Mouse (Mus musculus): Measurements from ENCODE around the gene 1700034J05Rik. TPM values are rescaled to one million over a fixed set of nuclear protein-coding genes. Genes with fewer than 3 reads are reported as not detected.

The 1700034J05Rik gene
- polyA plus RNA-seq, 1 experiment = 0.02 TPM

DNA sequence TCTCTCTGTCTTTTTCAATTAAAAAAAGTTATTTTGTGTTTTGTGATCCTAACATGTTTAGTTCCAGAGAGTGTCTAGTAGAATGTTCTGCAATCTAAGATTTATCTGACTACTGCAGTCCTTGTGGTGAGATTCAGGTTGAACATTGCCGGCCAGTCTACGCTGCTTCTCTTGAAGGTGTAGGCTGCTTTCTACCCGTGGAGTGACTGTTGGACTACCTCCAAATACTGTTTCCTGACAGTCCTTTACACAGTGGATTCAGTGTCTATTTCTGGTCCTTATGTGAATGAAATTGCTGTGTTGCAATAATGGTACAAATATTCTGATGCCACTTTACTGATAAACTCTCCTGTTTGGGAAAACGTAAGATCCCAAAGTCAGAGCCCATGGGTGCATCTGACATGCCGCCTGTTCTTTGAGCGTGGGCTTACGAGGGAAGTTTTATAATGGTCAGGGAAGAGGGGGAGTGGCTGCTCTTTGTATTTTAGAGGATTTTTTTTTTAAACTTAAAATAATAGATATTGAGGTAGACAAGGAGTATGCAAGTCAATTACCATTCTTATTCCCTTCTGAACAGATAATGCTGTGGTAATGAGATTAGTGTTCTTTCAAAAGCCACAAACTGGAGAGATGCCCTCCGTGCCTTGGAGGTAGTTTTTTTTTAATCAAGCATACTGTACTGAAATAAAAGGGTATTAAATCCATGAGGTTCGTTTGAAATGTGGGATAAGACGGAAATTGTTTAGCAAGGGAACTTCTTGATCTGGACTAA lies 4.4 kb downstream of the 1700034J05Rik start:
- no peak overlapping the region for H3ac ChIP-seq (ENCODE audit: control insufficient read depth, insufficient read length)
- H3K27me3 ChIP-seq (ENCODE audit: control insufficient read depth, insufficient read depth, insufficient read length) = no peaks in the 10 kb centered on the region
- H3K4me2 ChIP-seq (ENCODE audit: low read depth) = peak overlapping the region; percentile 57
- H3K4me3 ChIP-seq = no peak overlapping the region
- no peak for TF ChIP-seq TCF3 (IDR thresholded peaks at IDR 0.05; ENCODE audit: insufficient read length, low read depth)
- TF ChIP-seq POLR2AphosphoS2 (IDR thresholded peaks at IDR 0.05; ENCODE audit: insufficient read length, low read depth) = no peak
- no peak for TF ChIP-seq POLR2A (IDR thresholded peaks at IDR 0.05; ENCODE audit: insufficient read length, low read depth)
- no peak for TF ChIP-seq REST (IDR thresholded peaks at IDR 0.05; ENCODE audit: insufficient read depth, insufficient read length)
- no peak for TF ChIP-seq USF1 (IDR thresholded peaks at IDR 0.05; ENCODE audit: low read depth)
- TF ChIP-seq MAX (IDR thresholded peaks at IDR 0.05; ENCODE audit: low read depth) = no peak
- no peak for TF ChIP-seq SRF (IDR thresholded peaks at IDR 0.05; ENCODE audit: control insufficient read depth, insufficient read length, low read depth)
- TF ChIP-seq MYOD1 (IDR thresholded peaks at IDR 0.05; ENCODE audit: control insufficient read depth in 1 of 3, insufficient read length in 2 of 3, low read depth in 2 of 3) = no peak
- no peak for TF ChIP-seq E2F4 (IDR thresholded peaks at IDR 0.05; ENCODE audit: insufficient read depth)
- H3K36me3 ChIP-seq (ENCODE audit: control insufficient read depth, insufficient read depth) = no peaks in the 10 kb centered on the region
- peaks cover 95% of the 10 kb centered on the region for H3K79me2 ChIP-seq (ENCODE audit: control insufficient read depth, insufficient read depth)

DNA sequence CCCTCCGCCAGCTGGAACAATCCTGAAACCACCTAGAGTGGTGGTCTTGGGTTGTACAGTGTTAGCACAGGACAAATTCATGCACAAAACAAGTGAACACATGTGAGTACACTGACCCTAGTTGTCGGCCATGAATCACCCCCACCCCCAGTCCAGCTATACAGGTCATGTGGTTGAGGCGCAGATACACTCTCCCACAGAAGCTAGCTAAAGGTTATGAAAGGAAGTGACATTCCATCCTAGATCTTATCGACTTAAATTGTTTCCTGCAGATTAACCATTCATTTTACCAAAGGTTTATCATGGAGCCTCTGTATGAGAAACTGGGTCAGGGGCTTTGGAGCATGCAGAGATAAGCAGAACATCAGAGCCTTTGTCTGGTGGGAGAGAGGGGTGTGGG lies 7.0 kb downstream of the 1700034J05Rik start:
- Histone ChIP-seq H3K4me2 (ENCODE audit: low read depth) (no peak overlapping the region), H3K79me2 (ENCODE audit: control insufficient read depth, insufficient read depth) (peaks cover 95% of the 10 kb centered on the region), H3ac (ENCODE audit: control insufficient read depth, insufficient read length) (no peak overlapping the region), H3K4me3 (no peak overlapping the region), H3K36me3 (ENCODE audit: control insufficient read depth, insufficient read depth) (no peaks in the 10 kb centered on the region), H3K27me3 (ENCODE audit: control insufficient read depth, insufficient read depth, insufficient read length) (no peaks in the 10 kb centered on the region)
- TF ChIP-seq POLR2AphosphoS2 (IDR thresholded peaks at IDR 0.05; ENCODE audit: insufficient read length, low read depth) = no peak
- TF ChIP-seq REST (IDR thresholded peaks at IDR 0.05; ENCODE audit: insufficient read depth, insufficient read length) = no peak
- no peak for TF ChIP-seq MYOG (IDR thresholded peaks at IDR 0.05; ENCODE audit: control insufficient read depth in 1 of 3, insufficient read depth in 1 of 3, insufficient read length in 2 of 3, low read depth in 2 of 3)

DNA sequence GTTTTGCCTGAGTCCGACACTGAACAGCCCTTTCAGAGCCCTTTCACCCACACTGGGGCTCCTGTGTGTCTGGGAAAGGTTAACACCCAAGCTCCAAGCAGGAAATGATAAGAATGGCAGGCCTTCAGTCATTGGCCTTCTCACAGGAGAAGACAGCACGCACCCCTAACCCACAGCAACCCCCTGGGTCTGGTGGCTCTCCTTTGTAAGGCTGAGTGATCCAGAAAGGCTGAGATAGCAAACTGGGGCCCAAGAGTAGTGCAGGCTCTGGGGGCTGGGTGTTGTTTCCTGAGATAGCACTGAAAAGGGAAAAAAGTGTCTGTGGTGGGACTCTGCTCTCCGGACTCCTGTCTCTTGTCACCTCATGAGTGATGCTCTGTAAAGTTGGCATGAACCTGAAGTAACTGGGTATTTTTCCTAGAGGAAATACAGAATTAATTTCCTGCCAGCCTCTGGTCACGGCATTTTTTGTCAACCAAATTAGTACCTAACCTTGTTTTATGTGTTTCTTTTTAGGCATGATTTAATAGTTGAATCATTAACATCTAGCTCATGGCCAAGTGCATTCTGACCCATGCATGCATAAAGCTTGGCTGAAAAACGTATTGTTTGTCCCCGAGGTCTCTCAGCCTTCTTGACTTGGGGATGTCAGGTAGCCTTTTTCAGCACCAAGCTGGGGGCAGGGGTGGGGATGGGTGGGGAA lies 7.7 kb downstream of the 1700034J05Rik start:
- H3K27me3 ChIP-seq (ENCODE audit: control insufficient read depth, insufficient read depth, insufficient read length) = no peaks in the 10 kb centered on the region
- no peak overlapping the region for H3K4me3 ChIP-seq
- H3ac ChIP-seq (ENCODE audit: control insufficient read depth, insufficient read length) = no peak overlapping the region
- H3K79me2 ChIP-seq (ENCODE audit: control insufficient read depth, insufficient read depth) = peaks cover 94% of the 10 kb centered on the region
- no peak for TF ChIP-seq TCF3 (IDR thresholded peaks at IDR 0.05; ENCODE audit: insufficient read length, low read depth)
- no peak for TF ChIP-seq REST (IDR thresholded peaks at IDR 0.05; ENCODE audit: insufficient read depth, insufficient read length)
- TF ChIP-seq TCF12 (IDR thresholded peaks at IDR 0.05; ENCODE audit: insufficient read depth, poor library complexity, severe bottlenecking) = no peak
- no peak for TF ChIP-seq MYOG (IDR thresholded peaks at IDR 0.05; ENCODE audit: control insufficient read depth in 1 of 3, insufficient read depth in 1 of 3, insufficient read length in 2 of 3, low read depth in 2 of 3)
- no peak for TF ChIP-seq CEBPB (IDR thresholded peaks at IDR 0.05; ENCODE audit: insufficient read depth, poor library complexity, severe bottlenecking)
- no peak for TF ChIP-seq POLR2AphosphoS2 (IDR thresholded peaks at IDR 0.05; ENCODE audit: insufficient read length, low read depth)
- TF ChIP-seq E2F4 (IDR thresholded peaks at IDR 0.05; ENCODE audit: insufficient read depth) = no peak
- no peak for TF ChIP-seq MAX (IDR thresholded peaks at IDR 0.05; ENCODE audit: low read depth)
- TF ChIP-seq SRF (IDR thresholded peaks at IDR 0.05; ENCODE audit: control insufficient read depth, insufficient read length, low read depth) = no peak
- no peak for TF ChIP-seq POLR2A (IDR thresholded peaks at IDR 0.05; ENCODE audit: insufficient read length, low read depth)
- no peak for TF ChIP-seq MYOD1 (IDR thresholded peaks at IDR 0.05; ENCODE audit: control insufficient read depth in 1 of 3, insufficient read length in 2 of 3, low read depth in 2 of 3)
- TF ChIP-seq USF1 (IDR thresholded peaks at IDR 0.05; ENCODE audit: low read depth) = no peak
- H3K4me2 ChIP-seq (ENCODE audit: low read depth) = no peak overlapping the region
- no peaks in the 10 kb centered on the region for H3K36me3 ChIP-seq (ENCODE audit: control insufficient read depth, insufficient read depth)

DNA sequence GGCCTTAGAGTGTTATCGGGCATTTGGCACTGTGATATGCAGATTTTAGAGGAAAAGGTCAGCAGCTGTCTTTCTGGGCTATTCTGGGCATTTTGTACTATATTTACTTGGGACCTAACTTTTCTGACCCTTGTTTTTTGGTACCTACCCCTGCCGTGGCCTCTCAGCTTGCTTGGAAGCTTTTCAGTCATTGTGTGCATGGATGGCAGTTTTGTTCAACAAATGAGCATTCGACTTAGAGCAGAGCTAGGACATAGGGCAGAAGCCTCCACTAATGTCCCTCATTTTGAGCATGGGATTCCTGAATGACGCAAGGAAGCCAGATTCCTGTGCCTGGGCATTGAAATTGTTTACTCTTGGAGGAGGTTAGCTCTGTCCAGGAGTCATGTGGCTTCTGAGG lies 9.4 kb downstream of the 1700034J05Rik start:
- Histone ChIP-seq H3K4me3 (no peak overlapping the region), H3K79me2 (ENCODE audit: control insufficient read depth, insufficient read depth) (peaks cover 95% of the 10 kb centered on the region), H3ac (ENCODE audit: control insufficient read depth, insufficient read length) (no peak overlapping the region), H3K27me3 (ENCODE audit: control insufficient read depth, insufficient read depth, insufficient read length) (no peaks in the 10 kb centered on the region), H3K36me3 (ENCODE audit: control insufficient read depth, insufficient read depth) (peaks cover 5% of the 10 kb centered on the region), H3K4me2 (ENCODE audit: low read depth) (peak overlapping the region; percentile 44)
- TF ChIP-seq TCF12 (IDR thresholded peaks at IDR 0.05; ENCODE audit: insufficient read depth, poor library complexity, severe bottlenecking) = no peak
- TF ChIP-seq MYOG (IDR thresholded peaks at IDR 0.05; ENCODE audit: control insufficient read depth in 1 of 3, insufficient read depth in 1 of 3, insufficient read length in 2 of 3, low read depth in 2 of 3) = peak in 1 of 3 experiments; percentile 69
- TF ChIP-seq MYOD1 (IDR thresholded peaks at IDR 0.05; ENCODE audit: control insufficient read depth in 1 of 3, insufficient read length in 2 of 3, low read depth in 2 of 3) = peak in 1 of 3 experiments; percentile 21
- TF ChIP-seq CEBPB (IDR thresholded peaks at IDR 0.05; ENCODE audit: insufficient read depth, poor library complexity, severe bottlenecking) = no peak

DNA sequence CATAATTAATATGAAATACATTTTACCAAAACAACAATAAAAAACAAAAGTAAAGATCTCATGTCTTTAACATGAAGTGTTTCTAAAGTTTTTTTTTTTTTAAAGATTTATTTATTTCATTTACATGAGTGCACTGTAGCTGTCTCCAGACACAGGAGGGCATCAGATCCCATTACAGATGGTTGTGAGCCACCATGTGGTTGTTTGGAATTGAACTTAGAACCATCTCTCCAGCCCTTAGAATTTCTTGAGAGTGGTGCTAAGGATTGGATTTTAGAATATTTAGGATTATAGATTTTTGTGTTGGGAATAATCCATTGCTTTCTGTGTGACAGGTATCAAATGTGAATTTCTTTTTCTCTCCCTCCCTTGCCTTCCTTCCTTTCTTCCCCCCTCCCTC lies 10.2 kb downstream of the 1700034J05Rik start:
- peak overlapping the region; percentile 44 for H3K4me2 ChIP-seq (ENCODE audit: low read depth)
- H3K36me3 ChIP-seq (ENCODE audit: control insufficient read depth, insufficient read depth) = peaks cover 11% of the 10 kb centered on the region
- H3ac ChIP-seq (ENCODE audit: control insufficient read depth, insufficient read length) = no peak overlapping the region
- TF ChIP-seq POLR2A (IDR thresholded peaks at IDR 0.05; ENCODE audit: insufficient read length, low read depth) (no peak), USF1 (IDR thresholded peaks at IDR 0.05; ENCODE audit: low read depth) (no peak)
- H3K79me2 ChIP-seq (ENCODE audit: control insufficient read depth, insufficient read depth) = peaks cover 98% of the 10 kb centered on the region
- H3K4me3 ChIP-seq = no peak overlapping the region
- H3K27me3 ChIP-seq (ENCODE audit: control insufficient read depth, insufficient read depth, insufficient read length) = no peaks in the 10 kb centered on the region
